Mouse (Mus musculus) heart, embryonic 16.5 days (tissue): ENCODE measurements at regions not wholly inside any gene's neighbourhood (a gene's known extent, or its start where the extent isn't known, plus 50 kb on each side); places are given as distances from the start of the nearest gene placed in this dataset.

ENCODE experiments used
- ATAC-seq: fragments of 200-750 bp; cut with Nextera tagmentation; replicated peaks from 2 replicates; pipeline ENCODE4 v1.8.0; 2017; ENCODE audit warnings: moderate number of reproducible peaks; ENCODE audit not compliant: insufficient read depth, low FRiP score; ENCODE audit errors: extremely low read depth
- H3K27ac ChIP-seq: fragments of 300-500 bp; sonication (generic); 2 replicates; pipeline ENCODE4 v1.5.1; 2014; ENCODE audit warnings: mild to moderate bottlenecking, low read length, control low read depth, moderate library complexity
- H3K27me3 ChIP-seq: fragments of 300-500 bp; sonication (generic); 2 replicates; pipeline ENCODE4 v1.6.1; 2014; ENCODE audit warnings: low read length, mixed read lengths; ENCODE audit not compliant: control insufficient read depth, insufficient read depth
- H3K36me3 ChIP-seq: fragments of 300-500 bp; sonication (generic); 2 replicates; pipeline ENCODE4 v1.6.1; 2014; ENCODE audit not compliant: control insufficient read depth, insufficient read depth
- H3K4me1 ChIP-seq: fragments of 300-500 bp; sonication (generic); 2 replicates; pipeline ENCODE4 v1.6.1; 2014; ENCODE audit warnings: low read length, mixed read lengths; ENCODE audit not compliant: control insufficient read depth, insufficient read depth
- H3K4me2 ChIP-seq: fragments of 300-500 bp; sonication (generic); 2 replicates; pipeline ENCODE4 v1.6.1; 2014; ENCODE audit warnings: low read depth, mild to moderate bottlenecking, control low read depth, low read length
- H3K4me3 ChIP-seq: fragments of 300-500 bp; sonication (generic); 2 replicates; pipeline ENCODE4 v1.5.1; 2014; ENCODE audit warnings: mild to moderate bottlenecking, control low read depth, low read length
- H3K9ac ChIP-seq: fragments of 300-500 bp; sonication (generic); 2 replicates; pipeline ENCODE4 v1.6.1; 2014; ENCODE audit warnings: low read length, control low read depth
- H3K9me3 ChIP-seq: fragments of 300-500 bp; sonication (generic); replicated peaks from 2 replicates; pipeline ENCODE4 v1.6.1; 2016; ENCODE audit warnings: low read length; ENCODE audit not compliant: control insufficient read depth
- WGBS: fragments of 180-500 bp; shearing (Covaris S2); extraction: QIAGEN DNeasy Blood & Tissue Kit; methylation state at CpG from one replicate; pipeline ENCODE4 v1.1.7; 2014; 5-methylcytosine and 5-hydroxymethylcytosine counted together

DNA sequence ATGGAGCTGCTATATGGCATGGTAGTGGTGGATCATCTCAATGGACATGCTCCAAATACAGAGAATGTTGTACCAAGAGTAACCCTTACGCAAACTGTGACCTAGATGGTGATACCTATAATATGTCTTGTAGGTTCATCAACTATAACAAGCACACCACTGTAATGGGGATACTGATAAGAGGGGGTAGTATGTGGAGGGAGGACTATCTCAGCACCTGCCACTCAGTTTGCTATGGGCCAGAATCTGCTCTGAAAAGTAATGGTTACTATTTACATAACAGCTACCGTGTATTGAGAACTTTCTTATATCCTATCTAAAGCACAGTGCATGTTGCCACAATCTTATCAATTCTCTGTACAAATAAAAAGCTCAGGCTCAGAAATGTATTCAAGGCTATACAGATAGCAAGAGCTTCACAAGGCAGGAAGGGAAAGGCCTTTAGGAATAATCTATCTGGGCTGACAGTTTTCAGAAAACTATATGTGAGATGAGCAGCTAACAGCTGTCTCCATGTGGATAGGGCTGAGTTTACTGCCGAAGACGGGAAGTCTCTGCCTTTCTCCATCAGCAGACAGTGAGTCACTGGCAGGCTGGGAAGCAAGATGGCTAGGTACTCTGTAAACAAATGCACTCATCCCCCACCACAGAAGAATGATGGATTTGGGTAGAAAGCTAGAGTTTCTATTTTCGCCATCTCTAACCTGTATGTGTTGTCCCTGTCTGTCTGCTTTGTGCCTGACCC lies 77.1 kb upstream of the Nck2 start:
- H3K9ac ChIP-seq: no peak overlapping the region
- H3K9me3 ChIP-seq: no peaks in the 10 kb centered on the region
- no peaks in the 10 kb centered on the region for H3K27me3 ChIP-seq
- no peaks in the 10 kb centered on the region for H3K4me1 ChIP-seq
- no peaks in the 10 kb centered on the region for H3K36me3 ChIP-seq
- H3K4me2 ChIP-seq: no peak overlapping the region
- no peak overlapping the region for H3K27ac ChIP-seq
- H3K4me3 ChIP-seq: no peak overlapping the region
- no peak for ATAC-seq
- WGBS: 63% methylated on average over 5 of the region's 5 CpGs

- Histone ChIP-seq H3K9ac (no peak overlapping the region), H3K27ac (no peak overlapping the region), H3K4me1 (no peaks in the 10 kb centered on the region), H3K9me3 (no peaks in the 10 kb centered on the region), H3K27me3 (no peaks in the 10 kb centered on the region), H3K4me2 (no peak overlapping the region), H3K4me3 (no peak overlapping the region), H3K36me3 (no peaks in the 10 kb centered on the region)
- WGBS: 88% methylated on average over 1 of the region's 1 CpGs
- no peak for ATAC-seq
Measured at GRCm38 (mm10) chr1:43371863-43372262, 72.5 kb upstream of the Nck2 start.

- H3K4me3 ChIP-seq: no peak overlapping the region
- no peaks in the 10 kb centered on the region for H3K27me3 ChIP-seq
- H3K9me3 ChIP-seq: no peaks in the 10 kb centered on the region
- no peaks in the 10 kb centered on the region for H3K4me1 ChIP-seq
- no peak overlapping the region for H3K4me2 ChIP-seq
- no peak overlapping the region for H3K9ac ChIP-seq
- no peak for ATAC-seq
- no peaks in the 10 kb centered on the region for H3K36me3 ChIP-seq
- 70% methylated on average over 5 of the region's 5 CpGs for WGBS
- H3K27ac ChIP-seq: no peak overlapping the region
Measured at GRCm38 (mm10) chr1:43374946-43375345, 69.4 kb upstream of the Nck2 start.

DNA sequence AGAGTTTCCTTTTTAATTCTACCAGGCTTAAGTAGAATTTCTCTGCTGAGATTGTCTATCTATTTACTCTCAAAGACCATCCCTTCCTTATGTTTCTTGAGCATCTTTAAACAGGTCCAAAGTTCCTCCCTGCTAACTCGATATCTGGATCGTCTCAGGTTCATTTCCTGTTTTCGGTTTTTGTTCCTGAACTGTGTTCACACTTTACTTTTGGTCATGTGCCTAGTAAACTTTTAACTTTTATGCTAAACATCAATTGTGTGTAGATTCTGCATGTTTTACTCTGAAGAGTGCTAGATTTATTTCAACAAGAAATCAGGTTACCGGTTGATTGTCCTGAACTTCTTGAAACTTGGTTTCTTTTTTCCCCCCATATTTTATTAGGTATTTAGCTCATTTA lies 68.5 kb upstream of the Nck2 start:
- WGBS: 75% methylated on average over 4 of the region's 4 CpGs
- no peaks in the 10 kb centered on the region for H3K9me3 ChIP-seq
- no peaks in the 10 kb centered on the region for H3K27me3 ChIP-seq
- no peaks in the 10 kb centered on the region for H3K4me1 ChIP-seq
- no peak for ATAC-seq
- H3K4me3 ChIP-seq: no peak overlapping the region
- no peak overlapping the region for H3K4me2 ChIP-seq
- no peak overlapping the region for H3K27ac ChIP-seq
- no peaks in the 10 kb centered on the region for H3K36me3 ChIP-seq
- H3K9ac ChIP-seq: no peak overlapping the region

- Histone ChIP-seq H3K9me3 (no peaks in the 10 kb centered on the region), H3K4me3 (no peak overlapping the region), H3K27ac (no peak overlapping the region), H3K4me1 (no peaks in the 10 kb centered on the region), H3K27me3 (no peaks in the 10 kb centered on the region), H3K4me2 (no peak overlapping the region), H3K9ac (no peak overlapping the region), H3K36me3 (no peaks in the 10 kb centered on the region)
- ATAC-seq: no peak
- 92% methylated on average over 4 of the region's 4 CpGs for WGBS
Measured at GRCm38 (mm10) chr1:43377491-43378263, 66.7 kb upstream of the Nck2 start.

DNA sequence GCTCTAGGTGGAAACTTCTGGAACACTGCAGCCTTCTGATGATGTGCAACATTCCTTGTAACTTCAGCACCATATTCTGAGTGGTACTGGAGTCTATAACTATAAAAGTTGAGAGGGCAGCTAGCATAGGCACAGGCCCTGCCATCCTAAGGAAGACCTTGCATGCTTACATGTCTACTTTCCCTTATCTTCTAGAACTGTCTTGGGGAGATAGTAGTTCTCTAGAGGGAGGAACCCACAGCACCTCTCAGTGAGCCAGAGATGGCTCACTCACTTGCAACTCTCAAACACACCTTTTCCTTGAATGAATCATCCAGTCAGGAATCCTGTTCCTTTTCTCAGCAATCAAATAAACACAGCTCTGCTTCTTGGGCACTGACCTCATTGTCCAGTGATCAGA lies 59.4 kb upstream of the Nck2 start:
- Histone ChIP-seq H3K9ac (no peak overlapping the region), H3K4me2 (no peak overlapping the region), H3K27me3 (no peaks in the 10 kb centered on the region), H3K36me3 (no peaks in the 10 kb centered on the region), H3K4me3 (no peak overlapping the region), H3K9me3 (no peaks in the 10 kb centered on the region), H3K4me1 (no peaks in the 10 kb centered on the region), H3K27ac (no peak overlapping the region)
- no peak for ATAC-seq

DNA sequence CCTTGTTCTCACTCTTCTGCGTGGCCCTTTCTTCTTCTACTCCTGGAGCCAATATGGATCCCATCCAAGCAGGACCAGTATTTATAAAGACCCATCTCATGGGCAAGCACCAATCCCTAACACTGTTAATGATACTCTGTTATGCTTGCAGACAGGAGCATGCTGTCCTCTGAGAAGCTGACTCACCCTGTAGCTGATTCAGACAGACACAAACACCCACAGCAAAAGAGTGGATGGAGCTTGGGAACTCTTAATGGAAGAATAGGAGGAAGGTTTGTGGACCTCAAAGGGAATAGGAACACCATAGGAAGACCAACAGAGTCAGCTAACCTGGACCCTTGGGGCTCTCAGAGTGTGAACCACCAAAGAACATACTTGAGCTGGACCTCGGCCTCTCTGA lies 50.3 kb upstream of the Nck2 start:
- ATAC-seq: no peak
- no peak overlapping the region for H3K4me3 ChIP-seq
- WGBS: 89% methylated on average over 2 of the region's 2 CpGs
- H3K9me3 ChIP-seq: no peaks in the 10 kb centered on the region
- H3K4me2 ChIP-seq: no peak overlapping the region
- no peak overlapping the region for H3K27ac ChIP-seq
- H3K9ac ChIP-seq: no peak overlapping the region
- no peaks in the 10 kb centered on the region for H3K4me1 ChIP-seq
- no peaks in the 10 kb centered on the region for H3K27me3 ChIP-seq
- H3K36me3 ChIP-seq: no peaks in the 10 kb centered on the region
